Mouse (Mus musculus) CD8-positive naive resting alpha-beta T cell, adult 2 months (primary cell): ENCODE measurements around the gene Arl14.
"Not testable (repeated sequence)": the region's sequence is repeated elsewhere in the genome, so short reads cannot be mapped to it uniquely, and the experiment has no call there.

ENCODE experiments used
- DNase-seq, 2 experiments: peaks; one replicate each; pipeline ENCODE4 v3.0.0; 2022; ENCODE audit warnings: low read depth in 2 of 2, low spot score in 2 of 2

The Arl14 gene

GRCm38 (mm10) chr3:69264299-69264698, 42.1 kb downstream of the Arl14 start:
- DNase-seq: not testable (repeated sequence)

GRCm38 (mm10) chr3:69271812-69272211, 49.6 kb downstream of the Arl14 start:
- DNase-seq: no peak
